Mouse (Mus musculus) megakaryocyte progenitor cell, adult 5-6 weeks (primary cell): ENCODE measurements around the gene Cdca5. TPM values are rescaled to one million over a fixed set of nuclear protein-coding genes. Genes with fewer than 3 reads are reported as not detected.

Experiments
- ATAC-seq: replicated peaks from 2 replicates; pipeline ENCODE4 v1.8.0; 2016; ENCODE audit warnings: mild to moderate bottlenecking, moderate TSS enrichment, inconsistent platforms; ENCODE audit not compliant: poor library complexity
- total RNA-seq, 2 experiments: library from RNA; stranded (forward) in 1 of 2; stranded (reverse) in 1 of 2; fragments of 157-497, 149-512 nt in 1 of 2; fragments of 200-1000 nt in 1 of 2; gene quantifications; 2 replicates each; pipeline versions ENCODE4 v1.2.3 to v1.2.4; 2015 to 2017

Gene Cdca5
- 44.8 and 55.4 TPM in 2 replicates for total RNA-seq (2015)
- total RNA-seq (2017), result 35.5 and 42.8 TPM in 2 replicates

DNA sequence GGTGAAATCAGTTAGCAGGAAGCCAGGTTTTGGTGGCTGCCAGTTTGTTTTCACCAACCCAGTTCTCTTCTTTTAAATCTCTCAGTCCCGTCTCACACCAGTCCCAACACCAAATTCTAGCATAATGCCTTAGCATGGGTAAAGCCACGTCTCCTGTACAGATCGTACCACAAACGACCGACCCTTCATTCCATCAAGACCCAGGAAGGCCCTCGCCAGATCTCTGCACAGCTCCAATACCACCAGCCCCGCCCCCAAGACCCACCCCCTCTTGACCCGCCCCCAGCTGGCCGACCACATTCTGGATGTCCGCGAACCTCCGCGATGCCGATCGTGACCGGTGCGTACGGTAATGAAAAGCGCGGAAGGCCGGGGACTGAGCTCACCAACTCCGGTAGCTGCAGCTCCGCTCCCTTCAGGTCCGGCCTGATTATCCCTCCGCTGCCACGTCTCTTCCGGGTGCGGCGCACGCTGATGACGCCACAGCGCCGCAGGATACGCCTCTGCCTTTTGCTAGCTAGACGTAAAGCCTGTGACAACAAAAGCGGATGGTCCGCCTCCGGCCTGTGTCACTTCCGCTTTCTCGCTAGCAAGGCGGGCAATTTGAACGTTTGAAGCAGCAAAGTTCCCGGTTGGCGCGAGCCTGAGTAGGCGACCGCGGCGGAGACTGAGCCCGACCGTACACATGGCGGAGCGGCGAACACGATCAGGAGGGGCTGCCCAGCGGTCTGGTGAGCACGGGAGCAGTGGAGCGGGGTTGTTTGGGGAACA lies at the start of gene Cdca5, which contains the start of gene Zfpl1:
Gene Cdca5 (plus strand): TSS at position 506 of the 771 bp plus-strand sequence.
Gene Zfpl1 (minus strand): TSS at position 479 of the 771 bp plus-strand sequence.
- peak; percentile 95 for ATAC-seq

GRCm38 (mm10) chr19:6035966-6036585 lies 48.7 kb upstream of the Cdca5 start:
- ATAC-seq, result peak; percentile 52; the same call in 1 of the 2 replicates

- ATAC-seq, result no peak
Observed at GRCm38 (mm10) chr19:6037695-6038094, 47.1 kb upstream of the Cdca5 start.

- no peak for ATAC-seq
Observed at GRCm38 (mm10) chr19:6038326-6038725, 46.5 kb upstream of the Cdca5 start.

DNA sequence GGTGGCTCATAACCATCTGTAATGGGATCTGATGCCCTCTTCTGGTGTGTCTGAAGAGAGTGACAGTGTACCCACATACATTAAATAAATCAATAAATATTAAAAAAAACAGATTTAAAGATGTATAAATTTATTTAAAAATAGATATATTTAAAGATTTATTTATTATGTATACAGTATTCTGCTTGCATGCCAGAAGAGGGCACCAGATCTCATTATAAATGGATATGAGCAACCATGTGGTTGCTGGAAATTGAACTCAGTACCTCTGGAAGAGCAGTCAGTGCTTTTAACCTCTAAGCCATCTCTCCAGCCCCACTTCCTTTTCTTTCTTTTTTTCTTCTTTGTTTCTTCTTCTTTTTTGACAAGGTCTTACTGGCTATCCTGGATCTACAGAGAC lies 44.8 kb upstream of the Cdca5 start:
- ATAC-seq, result no peak

DNA sequence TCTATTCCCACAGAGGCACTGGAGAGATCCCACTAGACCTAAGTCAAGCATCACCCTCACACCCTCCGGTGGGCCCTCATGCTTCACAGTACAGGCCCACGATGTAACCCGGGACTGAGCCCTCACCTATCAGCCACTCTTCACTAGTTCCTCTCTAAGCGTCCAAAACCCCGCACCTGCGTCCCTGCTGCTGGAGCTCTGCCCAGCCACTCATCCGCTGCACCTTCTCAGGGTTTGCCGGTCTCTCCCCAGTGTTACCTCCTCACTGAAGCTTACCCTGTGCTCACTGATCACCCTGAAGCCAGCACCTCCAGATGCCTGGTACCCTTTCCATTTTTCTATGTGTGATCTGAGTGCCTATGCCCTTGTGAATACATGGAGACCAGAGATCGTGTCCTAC lies 42.5 kb upstream of the Cdca5 start:
- ATAC-seq, result no peak

GRCm38 (mm10) chr19:6044102-6044501 lies 40.7 kb upstream of the Cdca5 start:
- peak; percentile 32; the same call in 1 of the 2 replicates for ATAC-seq

DNA sequence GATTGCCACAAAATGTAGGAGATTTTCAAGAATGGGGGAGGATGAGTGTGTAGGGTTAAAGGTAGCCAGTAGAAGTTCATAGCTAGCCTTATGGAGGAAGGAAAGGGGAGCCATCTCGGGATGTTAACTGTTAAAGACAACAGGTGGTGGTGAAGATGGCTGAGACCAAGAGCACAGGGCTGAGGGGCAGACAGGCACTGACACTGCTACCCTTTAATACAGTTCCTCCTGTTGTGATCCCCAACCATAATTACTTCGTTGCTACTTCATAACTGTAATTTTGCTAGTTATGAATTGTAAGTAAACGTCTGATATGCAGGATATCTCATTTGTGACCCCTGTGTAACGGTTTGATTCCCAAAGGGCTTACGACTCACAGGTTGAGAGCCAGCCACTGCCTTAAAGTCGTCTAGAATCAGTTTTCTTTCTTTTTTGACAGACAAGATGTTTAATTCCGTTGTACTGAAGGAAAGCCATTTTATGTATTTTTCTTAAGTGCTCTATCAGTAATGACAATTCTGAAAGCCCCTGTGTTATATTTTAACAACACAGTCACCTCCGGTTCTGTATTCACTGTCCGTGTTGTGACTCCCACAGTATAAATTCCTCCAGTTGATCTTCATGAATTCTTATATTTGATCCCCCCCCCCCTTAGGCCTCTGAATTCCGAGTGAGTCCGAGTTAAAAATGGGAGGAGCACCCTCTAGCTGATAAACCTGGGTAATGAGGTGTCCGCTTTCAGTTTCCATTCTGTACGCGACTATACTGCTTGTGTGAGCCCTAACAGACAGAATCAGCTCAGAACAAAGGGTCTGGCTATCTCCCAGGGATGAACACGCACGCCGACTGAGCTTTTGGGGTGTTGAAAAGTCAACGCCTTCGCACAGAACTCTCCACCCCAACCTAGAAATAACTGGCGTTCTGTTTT lies 39.2 kb upstream of the Cdca5 start:
- peak; percentile 32 for ATAC-seq

DNA sequence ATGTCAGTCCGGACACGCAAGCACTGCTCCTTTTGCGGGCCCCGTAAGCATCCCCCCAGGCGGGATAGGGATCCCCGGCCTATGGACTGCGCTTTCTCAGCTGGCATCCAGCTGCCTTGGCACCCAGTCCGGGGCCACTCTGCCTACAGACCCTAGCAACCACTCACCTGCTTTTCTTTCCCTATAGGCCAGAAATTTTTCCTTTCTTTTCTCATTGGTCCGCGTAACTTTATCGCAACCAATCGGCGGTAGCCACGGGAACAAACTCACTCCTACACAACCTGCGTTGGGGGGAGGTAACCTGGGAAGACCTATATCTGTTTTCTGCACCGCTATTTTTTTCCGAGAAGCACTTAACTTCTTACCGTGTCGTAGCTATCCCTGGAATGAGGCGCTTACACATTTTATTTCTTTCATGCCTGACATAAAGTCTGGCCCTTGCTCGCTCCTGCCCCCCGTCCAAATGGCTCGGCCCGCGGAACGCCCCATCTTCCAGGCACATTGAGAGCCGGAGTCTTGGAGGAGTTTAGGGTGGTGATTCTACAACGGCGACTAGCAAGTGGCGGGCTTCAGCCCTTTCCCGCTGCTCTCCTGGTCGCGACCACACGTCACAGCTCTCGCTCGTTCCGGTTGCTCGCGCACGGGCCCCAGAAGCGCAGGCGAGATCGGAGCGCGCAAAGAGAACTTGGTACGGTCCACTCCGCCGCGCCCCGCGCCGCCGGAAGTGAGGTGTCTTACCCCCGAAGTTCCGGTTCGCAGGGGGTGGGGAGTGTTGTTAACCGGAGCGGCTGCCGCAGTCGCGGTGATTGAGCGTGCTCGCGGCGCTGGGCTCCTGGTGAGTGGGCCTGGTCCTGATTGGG lies 38.3 kb upstream of the Cdca5 start, which contains the start of gene Syvn1:
Gene Syvn1 (plus strand): TSS at position 283 of the 860 bp plus-strand sequence.
- ATAC-seq, result peak; percentile 82

DNA sequence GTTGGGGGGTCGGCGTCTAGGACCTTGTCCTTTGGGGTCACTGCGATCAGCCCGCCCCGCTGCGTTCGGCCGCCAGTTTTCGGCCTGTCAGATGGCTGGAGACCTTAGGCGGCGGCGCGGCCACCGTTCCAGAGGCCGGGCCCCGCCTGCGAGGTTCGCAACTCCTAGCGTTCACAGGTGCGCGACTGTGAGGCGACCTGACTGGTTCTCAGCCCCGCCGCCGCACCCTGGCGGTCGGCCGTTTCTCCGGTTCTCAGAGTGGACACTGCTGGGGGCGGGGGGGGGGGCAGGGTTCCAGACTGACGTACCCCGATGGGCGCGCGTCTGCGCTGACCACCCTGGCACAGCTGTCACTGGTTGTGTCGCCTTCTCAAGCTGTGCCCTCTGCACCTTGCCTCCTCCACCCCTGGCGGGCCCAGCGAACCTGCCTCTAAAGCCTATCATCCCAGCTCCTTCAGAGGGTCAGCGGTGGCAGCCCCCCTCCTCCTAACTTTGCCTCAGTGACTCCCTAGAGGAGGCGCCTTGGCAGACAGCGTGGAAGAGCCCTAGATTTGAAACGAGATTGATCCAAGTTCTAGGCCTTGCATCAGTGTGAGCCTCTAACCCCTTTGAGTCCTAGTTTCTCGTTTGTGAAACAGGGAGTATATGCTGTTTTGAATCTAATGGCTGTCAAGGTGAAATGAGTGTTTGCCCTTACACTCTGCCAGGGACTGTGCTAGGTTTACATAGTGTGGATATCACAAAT lies 37.5 kb upstream of the Cdca5 start:
- ATAC-seq, result no peak

DNA sequence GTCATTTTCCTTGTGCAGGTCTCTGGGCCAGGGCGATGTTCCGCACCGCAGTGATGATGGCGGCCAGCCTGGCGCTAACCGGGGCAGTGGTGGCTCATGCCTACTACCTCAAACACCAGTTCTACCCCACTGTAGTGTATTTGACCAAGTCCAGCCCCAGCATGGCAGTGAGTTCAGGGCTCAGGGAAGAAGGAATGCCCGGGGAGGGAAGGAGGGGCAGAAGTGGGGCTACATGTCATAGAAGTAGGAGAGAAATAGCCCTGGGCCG lies 37.0 kb upstream of the Cdca5 start:
- ATAC-seq, result no peak

DNA sequence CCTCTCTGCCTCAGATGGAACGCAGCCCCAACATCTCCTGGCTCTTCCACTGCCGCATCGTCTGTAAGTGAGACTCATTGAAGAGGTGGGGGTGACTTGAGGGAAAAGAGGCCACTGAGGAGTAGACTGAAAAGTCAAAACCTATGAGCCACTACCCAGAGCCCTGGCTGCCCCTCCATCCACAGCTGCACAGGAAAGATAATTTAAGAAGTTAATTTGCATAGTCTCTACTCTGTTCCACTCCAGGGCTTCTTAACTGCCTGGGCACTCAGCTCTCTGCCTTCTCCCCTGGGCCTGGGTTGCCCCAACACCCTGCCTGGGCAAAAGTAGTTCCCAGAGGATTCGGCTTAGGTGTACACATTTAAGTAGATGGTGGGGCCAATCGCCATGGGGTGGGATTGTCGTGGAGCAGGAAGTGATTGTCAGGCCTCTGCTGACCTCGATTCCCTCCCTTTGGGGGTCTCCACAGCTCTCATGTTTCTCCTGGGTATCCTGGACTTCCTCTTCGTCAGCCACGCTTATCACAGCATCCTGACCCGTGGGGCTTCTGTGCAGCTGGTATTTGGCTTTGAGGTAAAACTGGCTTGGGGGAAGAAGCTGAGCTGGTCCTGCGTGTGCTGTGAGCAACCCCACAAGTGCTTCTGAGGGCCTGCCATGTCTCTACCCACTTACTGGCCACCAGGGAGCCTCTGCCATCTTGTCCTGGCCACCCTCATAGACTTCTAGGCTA lies 35.9 kb upstream of the Cdca5 start:
- ATAC-seq, result no peak

GRCm38 (mm10) chr19:6052516-6052915 lies 32.3 kb upstream of the Cdca5 start:
- no peak for ATAC-seq

DNA sequence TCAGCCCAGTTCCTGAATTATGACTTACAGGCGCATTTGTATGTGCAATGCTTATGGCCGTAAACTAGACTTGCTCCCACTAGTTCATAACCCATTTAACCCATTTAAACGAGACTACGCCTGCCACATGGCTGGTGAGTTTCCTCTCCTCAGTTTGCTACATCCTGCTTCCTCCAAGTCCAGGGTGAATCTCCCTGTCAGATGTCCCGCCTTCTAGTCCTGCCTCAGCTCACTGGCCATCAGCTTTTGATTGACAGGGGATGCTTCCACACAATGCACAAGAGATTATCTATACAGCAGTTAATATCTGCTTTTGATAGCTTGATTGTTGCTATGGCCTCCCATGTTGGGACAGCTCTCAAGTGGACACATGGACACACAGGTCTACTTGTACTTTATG lies 30.5 kb upstream of the Cdca5 start:
- no peak for ATAC-seq

DNA sequence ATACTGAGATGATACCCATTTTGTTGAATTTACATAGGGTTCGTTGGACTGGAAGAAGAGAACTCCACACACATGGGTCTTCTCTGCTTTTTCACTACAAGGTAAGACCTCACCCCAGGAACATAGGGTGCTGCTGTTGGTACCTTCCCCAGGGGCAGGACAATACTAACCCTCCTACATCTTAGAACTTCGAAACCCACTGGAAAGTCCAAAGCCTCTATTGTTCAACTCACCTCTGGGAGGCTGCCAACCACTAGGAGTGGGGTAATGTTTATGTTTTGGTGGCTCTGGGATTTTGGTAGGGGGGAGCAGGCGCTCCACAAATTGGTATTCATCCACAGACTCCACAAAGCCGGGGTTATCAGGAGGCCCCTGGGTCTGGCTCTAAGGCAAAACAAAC lies 28.1 kb upstream of the Cdca5 start:
- ATAC-seq, result no peak

DNA sequence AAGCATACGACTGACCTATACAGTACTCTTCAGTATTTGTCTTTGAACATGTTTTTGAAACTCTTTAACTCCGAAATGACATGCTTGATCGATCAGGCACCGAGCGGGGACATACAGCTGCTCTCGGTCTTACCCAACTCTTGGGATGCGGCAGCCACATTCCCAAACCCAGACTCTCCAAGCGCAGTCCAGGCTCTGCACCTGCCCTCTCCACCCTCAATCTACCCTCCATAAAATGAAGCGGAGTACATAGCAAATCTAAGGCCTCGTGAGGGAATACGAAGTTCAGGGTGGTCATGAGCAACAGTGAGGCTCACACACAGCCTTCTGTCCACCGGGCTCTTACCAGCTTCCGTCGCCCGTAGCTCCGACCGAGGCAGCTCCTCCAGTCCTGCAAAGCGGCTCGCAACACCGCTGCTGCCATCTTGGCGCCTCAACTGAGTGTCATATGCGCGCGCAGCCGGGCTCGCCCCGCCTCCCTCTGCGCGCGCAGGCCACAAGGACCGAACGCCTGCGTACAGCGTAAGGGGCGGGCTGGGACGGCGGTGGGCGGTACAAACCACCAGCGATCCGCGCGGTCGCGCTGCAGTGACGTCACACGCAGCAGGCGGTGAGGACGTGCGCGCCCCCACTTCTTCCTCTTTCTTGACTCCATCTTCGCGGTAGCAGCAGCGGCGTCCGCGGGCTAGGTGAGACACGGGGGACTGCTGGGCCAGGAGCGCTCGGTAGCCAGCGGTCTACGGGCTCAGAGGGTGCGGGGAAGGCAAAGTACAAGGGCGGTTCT lies 27.3 kb upstream of the Cdca5 start, which contains the start of the genes Mrpl49 and Fau:
Gene Mrpl49 (minus strand): TSS at position 473 of the 784 bp plus-strand sequence.
Gene Fau (plus strand): TSS at position 532 of the 784 bp plus-strand sequence.
- peak; percentile 78 for ATAC-seq

- no peak for ATAC-seq
Observed at GRCm38 (mm10) chr19:6058513-6058912, 26.3 kb upstream of the Cdca5 start.

GRCm38 (mm10) chr19:6058966-6059365 lies 25.8 kb upstream of the Cdca5 start:
- ATAC-seq, result no peak
